Mouse (Mus musculus) olfactory bulb, adult 2 months (tissue): ENCODE results near the gene Cfap58.

Source experiments
- CTCF ChIP-seq: fragments of 200-500 bp; IDR thresholded peaks from 2 replicates; pipeline ENCODE4 v1.5.1; 2012; ENCODE audit warnings: low read depth, mild to moderate bottlenecking, low read length, moderate library complexity; ENCODE audit not compliant: insufficient read depth
- POLR2A ChIP-seq: fragments of 200-500 bp; IDR thresholded peaks from 2 replicates; pipeline ENCODE4 v1.6.1; 2012; ENCODE audit warnings: mild to moderate bottlenecking, low read depth, low read length, moderate library complexity; ENCODE audit not compliant: insufficient read depth

GRCm38 (mm10) chr19:48021435-48021834 is 84.0 kb downstream of the Cfap58 start:
- no peak for TF ChIP-seq CTCF
- TF ChIP-seq POLR2A = no peak
